Mouse (Mus musculus): ENCODE data around the gene Aqr. TPM values are rescaled to one million over a fixed set of nuclear protein-coding genes. Genes with fewer than 3 reads are reported as not detected.
"Not testable (repeated sequence)": the region's sequence is repeated elsewhere in the genome, so short reads cannot be mapped to it uniquely, and the experiment has no call there.

Aqr gene
- 47.4 and 47.9 TPM in 2 replicates for polyA plus RNA-seq (2012; rRNA removed)
- polyA plus RNA-seq (2014; fragmentation: Nextera tagmentation; extraction: Ambion mirVana) = 48.8 and 50.2 TPM in 2 replicates

- H3K9me3 ChIP-seq (ENCODE audit: control insufficient read depth, low read length); H3K27me3 ChIP-seq (ENCODE audit: control insufficient read depth, insufficient read depth, low read length); H3K4me2 ChIP-seq (replicated peaks; ENCODE audit: low read depth, low read length, severe bottlenecking); H3K4me3 ChIP-seq (replicated peaks; ENCODE audit: low read length); DNase-seq (ENCODE audit: low spot score); ATAC-seq (ENCODE audit: low FRiP score, low read depth); H3K27ac ChIP-seq (replicated peaks; ENCODE audit: low read depth, low read length); H3K36me3 ChIP-seq (ENCODE audit: control insufficient read depth, insufficient read depth, low read length); H3K9ac ChIP-seq (ENCODE audit: low read depth, low read length, severe bottlenecking); H3K4me1 ChIP-seq (ENCODE audit: control insufficient read depth, insufficient read depth, low read length): not testable (repeated sequence)
- 50% methylated on average over 1 of the region's 6 CpGs for WGBS
These were observed at the start of gene Aqr for GRCm38 (mm10) chr2:114186924-114187323. Gene Aqr, minus strand, starts transcription at chr2:114187024.

DNA sequence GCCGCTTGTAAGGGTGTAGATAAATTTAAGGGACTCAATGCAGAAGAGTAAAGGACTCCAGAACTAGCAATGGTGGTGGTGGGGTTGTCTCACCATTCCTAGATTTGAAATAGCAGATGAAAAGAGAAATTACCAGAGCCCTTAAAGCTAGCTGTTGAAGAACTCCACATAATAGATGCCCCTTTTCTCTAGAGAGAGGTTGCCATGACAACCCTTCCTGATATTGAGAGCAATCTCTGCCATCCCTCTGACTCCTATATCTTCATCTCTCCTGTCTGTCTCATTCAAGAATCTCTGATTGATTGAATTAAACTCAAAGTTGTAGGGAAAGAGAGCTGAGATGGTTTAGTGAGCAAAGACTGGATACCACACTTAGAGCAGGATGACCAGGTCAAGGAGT, 49.7 kb upstream of the Aqr start:
- Histone ChIP-seq H3K36me3 (ENCODE audit: control insufficient read depth, insufficient read depth, low read length) (no peaks in the 10 kb centered on the region), H3K4me3 (replicated peaks; ENCODE audit: low read length) (no peak overlapping the region), H3K9ac (ENCODE audit: low read depth, low read length, severe bottlenecking) (no peak overlapping the region), H3K4me1 (ENCODE audit: control insufficient read depth, insufficient read depth, low read length) (no peaks in the 10 kb centered on the region), H3K9me3 (ENCODE audit: control insufficient read depth, low read length) (no peaks in the 10 kb centered on the region), H3K4me2 (replicated peaks; ENCODE audit: low read depth, low read length, severe bottlenecking) (no peak overlapping the region), H3K27me3 (ENCODE audit: control insufficient read depth, insufficient read depth, low read length) (no peaks in the 10 kb centered on the region), H3K27ac (replicated peaks; ENCODE audit: low read depth, low read length) (no peak overlapping the region)
- WGBS = 83% methylated on average over 1 of the region's 1 CpGs
- no peak for ATAC-seq (ENCODE audit: low FRiP score, low read depth)
- no peak for TF ChIP-seq POLR2A (IDR thresholded peaks at IDR 0.05; ENCODE audit: borderline replicate concordance, extremely low read depth, insufficient read depth, insufficient read length)
- DNase-seq (ENCODE audit: low spot score) = no peak

DNA sequence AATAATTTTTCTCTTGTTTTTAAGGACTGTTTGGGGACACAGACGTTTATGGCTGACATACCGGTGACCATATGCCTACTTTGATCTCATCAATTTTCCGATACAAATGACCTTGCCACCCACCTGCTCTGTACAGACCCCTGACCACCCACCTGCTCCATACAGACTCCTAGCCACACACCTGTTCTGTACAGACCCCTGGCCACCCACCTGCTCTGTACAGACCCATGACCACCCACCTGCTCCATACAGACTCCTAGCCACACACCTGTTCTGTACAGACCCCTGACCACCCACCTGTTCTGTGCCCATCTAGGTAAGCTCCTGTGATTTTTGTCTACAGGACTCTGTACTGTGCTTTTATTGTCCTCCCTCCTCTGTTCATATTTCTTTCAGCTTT, 48.8 kb upstream of the Aqr start:
- Histone ChIP-seq H3K9ac (ENCODE audit: low read depth, low read length, severe bottlenecking) (no peak overlapping the region), H3K27me3 (ENCODE audit: control insufficient read depth, insufficient read depth, low read length) (no peaks in the 10 kb centered on the region), H3K36me3 (ENCODE audit: control insufficient read depth, insufficient read depth, low read length) (no peaks in the 10 kb centered on the region), H3K9me3 (ENCODE audit: control insufficient read depth, low read length) (no peaks in the 10 kb centered on the region), H3K4me3 (replicated peaks; ENCODE audit: low read length) (no peak overlapping the region), H3K27ac (replicated peaks; ENCODE audit: low read depth, low read length) (no peak overlapping the region), H3K4me2 (replicated peaks; ENCODE audit: low read depth, low read length, severe bottlenecking) (no peak overlapping the region), H3K4me1 (ENCODE audit: control insufficient read depth, insufficient read depth, low read length) (no peaks in the 10 kb centered on the region)
- no peak for DNase-seq (ENCODE audit: low spot score)
- WGBS = 62% methylated on average over 3 of the region's 3 CpGs
- no peak for TF ChIP-seq POLR2A (IDR thresholded peaks at IDR 0.05; ENCODE audit: borderline replicate concordance, extremely low read depth, insufficient read depth, insufficient read length)
- ATAC-seq (ENCODE audit: low FRiP score, low read depth) = no peak

- no peak for ATAC-seq (ENCODE audit: low FRiP score, low read depth)
These were observed 44.4 kb upstream of the Aqr start for GRCm38 (mm10) chr2:114231248-114231647.

GRCm38 (mm10) chr2:114228672-114229071, 41.8 kb upstream of the Aqr start:
- Histone ChIP-seq H3K4me1 (ENCODE audit: control insufficient read depth, insufficient read depth, low read length) (no peaks in the 10 kb centered on the region), H3K4me2 (replicated peaks; ENCODE audit: low read depth, low read length, severe bottlenecking) (no peak overlapping the region), H3K27ac (replicated peaks; ENCODE audit: low read depth, low read length) (no peak overlapping the region), H3K27me3 (ENCODE audit: control insufficient read depth, insufficient read depth, low read length) (no peaks in the 10 kb centered on the region), H3K9ac (ENCODE audit: low read depth, low read length, severe bottlenecking) (no peak overlapping the region), H3K4me3 (replicated peaks; ENCODE audit: low read length) (no peak overlapping the region), H3K36me3 (ENCODE audit: control insufficient read depth, insufficient read depth, low read length) (no peaks in the 10 kb centered on the region), H3K9me3 (ENCODE audit: control insufficient read depth, low read length) (no peaks in the 10 kb centered on the region)
- WGBS = 78% methylated on average over 2 of the region's 2 CpGs
- DNase-seq (ENCODE audit: low spot score) (no peak), ATAC-seq (ENCODE audit: low FRiP score, low read depth) (no peak)
- TF ChIP-seq POLR2A (IDR thresholded peaks at IDR 0.05; ENCODE audit: borderline replicate concordance, extremely low read depth, insufficient read depth, insufficient read length) = no peak

More at GRCm38 (mm10) chr2:114231248-114231647, 44.4 kb upstream of the Aqr start:
- no peaks in the 10 kb centered on the region for H3K27me3 ChIP-seq (ENCODE audit: control insufficient read depth, insufficient read depth, low read length)
- H3K9me3 ChIP-seq (ENCODE audit: control insufficient read depth, low read length) = no peaks in the 10 kb centered on the region
- no peak for TF ChIP-seq POLR2A (IDR thresholded peaks at IDR 0.05; ENCODE audit: borderline replicate concordance, extremely low read depth, insufficient read depth, insufficient read length)
- no peak overlapping the region for H3K4me3 ChIP-seq (replicated peaks; ENCODE audit: low read length)
- no peak for DNase-seq (ENCODE audit: low spot score)
- H3K27ac ChIP-seq (replicated peaks; ENCODE audit: low read depth, low read length) = no peak overlapping the region
- H3K36me3 ChIP-seq (ENCODE audit: control insufficient read depth, insufficient read depth, low read length) = no peaks in the 10 kb centered on the region
- 28% methylated on average over 2 of the region's 2 CpGs for WGBS
- no peaks in the 10 kb centered on the region for H3K4me1 ChIP-seq (ENCODE audit: control insufficient read depth, insufficient read depth, low read length)
- H3K4me2 ChIP-seq (replicated peaks; ENCODE audit: low read depth, low read length, severe bottlenecking) = no peak overlapping the region
- H3K9ac ChIP-seq (ENCODE audit: low read depth, low read length, severe bottlenecking) = no peak overlapping the region

- Histone ChIP-seq H3K4me3 (replicated peaks; ENCODE audit: low read length) (no peak overlapping the region), H3K27me3 (ENCODE audit: control insufficient read depth, insufficient read depth, low read length) (no peaks in the 10 kb centered on the region), H3K36me3 (ENCODE audit: control insufficient read depth, insufficient read depth, low read length) (no peaks in the 10 kb centered on the region), H3K4me2 (replicated peaks; ENCODE audit: low read depth, low read length, severe bottlenecking) (no peak overlapping the region), H3K27ac (replicated peaks; ENCODE audit: low read depth, low read length) (no peak overlapping the region), H3K9me3 (ENCODE audit: control insufficient read depth, low read length) (no peaks in the 10 kb centered on the region), H3K4me1 (ENCODE audit: control insufficient read depth, insufficient read depth, low read length) (peaks cover 4% of the 10 kb centered on the region), H3K9ac (ENCODE audit: low read depth, low read length, severe bottlenecking) (no peak overlapping the region)
- no peak for TF ChIP-seq POLR2A (IDR thresholded peaks at IDR 0.05; ENCODE audit: borderline replicate concordance, extremely low read depth, insufficient read depth, insufficient read length)
- WGBS = 65% methylated on average over 6 of the region's 6 CpGs
- DNase-seq (ENCODE audit: low spot score) = no peak
- ATAC-seq (ENCODE audit: low FRiP score, low read depth) = no peak
These were observed 18.2 kb upstream of the Aqr start for GRCm38 (mm10) chr2:114205036-114205435.

Measured in limb, embryonic 14.5 days (tissue).